Mouse (Mus musculus) frontal cortex, postnatal 36 days (tissue): ENCODE measurements at regions not wholly inside any gene's neighbourhood (a gene's known extent, or its start where the extent isn't known, plus 50 kb on each side); places are given as distances from the start of the nearest gene placed in this dataset.

Source experiments
- DNase-seq, 2 experiments: peaks; one replicate each; pipeline ENCODE4 v3.0.0; 2022; ENCODE audit warnings: low spot score in 2 of 2

- DNase-seq, result no peak
Observed at GRCm38 (mm10) chr4:127419062-127419785, 61.2 kb upstream of the Gjb5 start.

- no peak for DNase-seq
Observed at GRCm38 (mm10) chr4:127416906-127417305, 58.9 kb upstream of the Gjb5 start.

GRCm38 (mm10) chr4:127413997-127414964, 56.3 kb upstream of the Gjb5 start:
- no peak for DNase-seq
